Mouse (Mus musculus) monocyte, adult 2 months (primary cell): Measurements from ENCODE around the gene Shkbp1.
A peak's percentile ranks its signal among the peaks of the same experiment; 100 is the strongest.

Experiments
- DNase-seq, 2 experiments: peaks; one replicate each; pipeline ENCODE4 v3.0.0; 2022; ENCODE audit warnings: low spot score in 2 of 2, low read depth in 1 of 2

The Shkbp1 gene

GRCm38 (mm10) chr7:27355745-27356240, at the start of gene Shkbp1:
Gene Shkbp1 (minus strand): TSS chr7:27356019.
- DNase-seq = peak; percentile 57 to 75

GRCm38 (mm10) chr7:27404203-27404942, 48.6 kb upstream of the Shkbp1 start:
- DNase-seq = no peak

- no peak for DNase-seq
These were observed 46.9 kb upstream of the Shkbp1 start for GRCm38 (mm10) chr7:27402675-27403074.

GRCm38 (mm10) chr7:27400545-27400944, 44.7 kb upstream of the Shkbp1 start:
- DNase-seq = no peak

DNA sequence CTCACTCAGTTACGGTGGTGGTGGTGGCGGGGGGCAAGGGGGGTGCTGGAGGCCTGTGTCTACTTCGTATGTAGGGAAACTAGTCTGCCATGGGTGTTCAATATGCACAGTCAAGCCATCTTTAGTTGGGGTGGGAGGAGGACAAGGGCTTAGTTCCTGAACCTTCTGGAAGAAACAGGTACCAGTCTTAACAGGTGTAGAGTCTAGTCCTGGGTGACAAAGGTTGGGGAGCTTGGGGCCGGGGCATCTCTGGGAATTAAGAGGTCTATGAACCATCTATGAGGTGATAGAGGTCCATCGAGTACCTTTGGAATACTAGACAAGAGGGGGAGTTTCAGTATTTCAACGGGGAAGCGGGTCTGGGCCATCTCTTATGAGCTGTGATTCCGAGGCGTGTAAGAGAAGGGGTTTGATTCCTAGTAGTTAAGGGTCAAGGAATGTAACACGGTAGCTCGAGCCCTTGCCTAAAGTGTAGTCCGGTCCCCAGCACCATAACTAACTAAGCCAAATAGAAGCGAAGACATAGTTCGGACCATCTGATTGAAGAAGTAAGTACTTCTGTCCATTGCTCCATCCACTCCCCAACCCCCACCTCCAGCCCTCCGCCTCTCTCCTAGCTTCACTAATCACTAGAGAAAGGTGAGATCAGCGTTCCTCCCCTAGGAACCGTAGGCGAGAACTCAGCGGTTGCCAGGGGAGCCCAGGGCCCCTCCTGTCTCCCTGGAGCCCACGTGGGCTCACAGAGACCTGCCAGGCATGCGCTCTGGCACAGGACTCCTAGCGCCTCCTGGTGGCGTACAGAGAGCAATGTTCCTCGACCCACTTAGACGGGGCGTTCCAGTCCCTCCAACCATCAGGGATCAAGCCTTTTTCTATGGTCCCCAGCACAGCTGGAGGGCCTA, 41.5 kb upstream of the Shkbp1 start:
- DNase-seq = no peak

DNA sequence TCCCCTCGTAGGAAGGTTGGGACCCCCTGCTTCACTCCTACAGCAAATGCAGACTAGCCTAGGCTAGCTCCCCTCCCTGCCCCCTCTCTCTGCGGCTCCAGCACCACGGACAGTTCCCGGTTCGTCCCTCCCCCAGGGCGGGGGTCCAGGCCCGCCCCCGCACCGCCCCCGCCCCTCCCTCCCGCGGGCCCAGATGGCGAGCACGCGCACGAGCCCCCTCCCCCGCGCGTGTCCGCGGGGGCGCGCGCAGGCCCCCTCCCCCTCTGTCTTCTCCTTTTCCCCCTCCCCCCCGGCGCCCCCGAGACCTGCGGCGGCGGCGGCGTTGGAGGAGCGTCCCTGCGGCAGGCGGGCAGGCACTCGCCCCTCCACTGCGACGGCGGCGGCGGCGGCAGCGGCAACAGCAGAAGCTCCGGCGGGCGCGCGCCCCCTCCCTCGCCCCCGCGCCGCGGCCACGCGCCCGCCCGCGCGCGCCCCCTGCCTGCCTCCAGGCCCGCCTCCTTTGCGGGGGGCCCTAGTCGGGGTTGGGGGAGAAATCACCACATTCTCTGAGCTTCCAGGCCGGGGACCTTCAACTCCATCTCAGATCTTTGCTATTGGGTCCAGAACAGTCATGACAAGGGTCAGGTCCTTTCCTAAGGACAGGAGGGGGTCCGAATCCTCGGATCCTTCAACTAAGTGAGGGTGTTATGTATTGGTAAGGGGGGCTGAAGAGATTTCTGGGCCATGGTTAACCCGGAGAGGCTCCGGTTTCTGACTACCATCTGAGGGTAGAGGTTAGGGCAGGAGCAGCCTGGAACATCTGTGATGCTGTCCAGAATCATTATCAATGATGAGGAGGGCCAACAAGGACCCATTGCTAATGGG, 40.6 kb upstream of the Shkbp1 start:
- no peak for DNase-seq

GRCm38 (mm10) chr7:27395521-27396183, 39.8 kb upstream of the Shkbp1 start:
- no peak for DNase-seq

GRCm38 (mm10) chr7:27391416-27391815, 35.6 kb upstream of the Shkbp1 start:
- DNase-seq = no peak

DNA sequence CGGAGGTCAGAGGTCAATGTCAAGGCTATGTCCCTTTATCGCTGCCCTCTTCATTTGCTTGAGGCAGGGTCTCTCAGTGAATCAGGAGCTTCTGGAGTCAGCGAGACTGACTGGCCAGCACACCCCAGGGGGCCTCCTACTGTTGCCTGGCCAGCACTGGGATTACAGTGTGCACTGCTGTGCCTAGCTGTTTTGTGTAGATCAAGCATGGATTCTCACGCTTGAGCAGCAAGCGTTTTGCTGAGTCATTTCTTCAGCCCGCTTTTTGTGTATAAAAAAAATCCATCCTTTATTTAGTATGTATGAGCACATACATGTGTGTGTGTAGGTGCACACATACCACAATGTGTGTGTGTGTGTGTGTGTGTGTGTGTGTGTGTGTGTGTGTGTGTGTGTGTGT, 33.4 kb upstream of the Shkbp1 start:
- DNase-seq = no peak

- no peak for DNase-seq
These were observed 28.9 kb upstream of the Shkbp1 start for GRCm38 (mm10) chr7:27384731-27385130.

DNA sequence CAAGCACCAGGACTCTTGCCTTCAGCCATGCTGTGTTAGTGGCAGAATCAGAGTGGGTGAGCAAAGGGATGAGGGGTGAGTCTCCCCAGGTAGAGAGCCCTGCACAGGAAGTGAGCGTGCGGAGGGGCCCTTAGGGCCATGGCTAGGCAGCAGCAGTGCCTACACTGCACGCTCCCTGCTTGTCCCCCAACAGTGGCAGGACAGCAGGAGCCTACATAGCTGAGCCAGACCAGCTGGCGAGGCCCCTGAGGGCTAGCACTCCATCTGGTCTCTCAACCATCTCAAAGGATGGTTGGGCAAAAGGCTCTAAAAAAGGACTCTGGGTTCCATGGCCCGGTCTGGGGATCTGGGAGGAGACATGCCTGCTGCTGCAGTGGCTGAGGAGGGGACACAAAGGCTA, 28.3 kb upstream of the Shkbp1 start:
- no peak for DNase-seq

- DNase-seq = no peak
These were observed 27.4 kb upstream of the Shkbp1 start for GRCm38 (mm10) chr7:27383233-27383632.

- DNase-seq = no peak
These were observed 25.7 kb upstream of the Shkbp1 start for GRCm38 (mm10) chr7:27381560-27381959.

GRCm38 (mm10) chr7:27381009-27381408, 25.2 kb upstream of the Shkbp1 start:
- DNase-seq = no peak

GRCm38 (mm10) chr7:27379836-27380235, 24.0 kb upstream of the Shkbp1 start:
- DNase-seq = no peak

DNA sequence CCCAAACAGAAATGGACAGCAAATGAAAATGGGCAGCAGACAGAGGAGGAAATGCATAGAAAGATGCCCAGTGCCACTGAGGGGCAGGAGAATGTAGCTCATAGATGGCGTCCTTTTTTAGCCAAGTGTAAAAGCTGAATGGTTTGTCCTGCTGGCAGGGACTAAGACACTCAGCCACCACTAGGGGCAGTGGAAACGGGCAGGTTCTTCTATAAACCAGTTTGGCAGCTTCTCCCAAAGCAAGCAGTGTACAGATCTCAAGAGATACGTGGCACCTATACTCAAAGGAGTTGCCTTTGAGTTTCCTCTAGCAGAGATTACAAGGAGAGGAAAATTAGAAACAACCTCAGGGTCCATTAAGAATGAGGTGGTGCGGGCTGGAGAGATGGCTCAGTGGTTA, 22.6 kb upstream of the Shkbp1 start:
- DNase-seq = no peak

- DNase-seq = no peak
These were observed 19.5 kb upstream of the Shkbp1 start for GRCm38 (mm10) chr7:27375274-27375673.

- DNase-seq = no peak
These were observed 16.1 kb upstream of the Shkbp1 start for GRCm38 (mm10) chr7:27371715-27372462.

DNA sequence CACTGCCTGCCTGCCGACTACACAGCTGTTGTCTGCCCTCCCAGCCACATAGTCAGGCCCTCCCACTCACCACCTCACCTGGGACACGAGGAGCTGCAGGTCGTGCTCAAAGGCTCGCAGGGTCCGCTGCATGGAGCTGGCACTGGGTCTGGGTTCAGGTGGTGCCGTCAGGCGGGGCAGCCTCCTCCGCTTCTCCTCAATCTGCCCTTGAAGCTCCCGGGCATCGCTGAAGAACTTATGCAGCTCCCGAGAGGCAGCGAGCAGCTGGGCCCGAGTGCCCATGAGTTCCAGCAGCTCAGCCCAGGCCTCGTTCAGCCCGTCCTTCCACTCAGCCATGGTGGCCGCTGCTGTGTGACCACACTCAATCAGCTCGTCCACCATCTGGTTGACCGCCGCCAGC, 13.3 kb upstream of the Shkbp1 start:
- no peak for DNase-seq

- no peak for DNase-seq
These were observed 12.2 kb upstream of the Shkbp1 start for GRCm38 (mm10) chr7:27367976-27368375.
